ENCODE assay signal across 16 mouse cellular contexts in the genomic region with DNA sequence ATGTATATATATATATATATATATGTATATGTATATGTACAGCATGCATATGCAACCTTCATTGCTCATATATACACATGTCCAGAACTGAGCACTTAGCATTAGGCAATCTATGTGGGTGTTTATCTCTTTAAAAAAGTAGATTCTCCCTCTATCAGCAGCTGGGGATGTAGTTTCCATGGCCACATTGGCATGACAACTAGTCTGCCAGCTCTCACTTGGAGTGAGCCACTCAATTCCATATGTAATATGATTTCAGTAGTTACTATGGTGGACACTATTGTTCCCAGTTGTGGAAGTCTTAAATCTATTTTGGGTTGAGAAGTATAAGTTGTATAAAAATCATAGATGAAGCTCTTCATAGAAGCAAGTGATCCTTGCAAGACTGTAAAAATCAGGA.
"Had no signal": no experiment of that assay in that cellular context is flagged by ENCODE, and none has a peak within 500 bp of the region (broad histone marks: within the 10 kb centered on the region; RNA-seq: fewer than 3 reads in every experiment).

No protein-coding gene starts in this region.

- ATAC-seq: inflammation-experienced regulatory T-cells, adult 6 months; intestine, postnatal 0 days; liver, postnatal 0 days; midbrain, embryonic 16.5 days had no signal

- H3K36me3 ChIP-seq: limb, embryonic 12.5 days; liver, embryonic 13.5 days; lung, embryonic 15.5 days; stomach, embryonic 15.5 days had no signal

- H3K27ac ChIP-seq: limb, embryonic 12.5 days; liver, embryonic 13.5 days; lung, embryonic 15.5 days; macrophage; stomach, embryonic 15.5 days had no signal

- DNase-seq: kidney, adult 8-10 months; liver; liver, embryonic 13.5 days; liver, postnatal 0 days; lung, postnatal 14 days; thymus, adult 2 months; thymus, postnatal 25 days had no signal

- H3K4me2 ChIP-seq: limb, embryonic 12.5 days; liver, embryonic 13.5 days; lung, embryonic 15.5 days; midbrain, embryonic 11.5 days; stomach, embryonic 15.5 days had no signal

- H3K9me3 ChIP-seq: limb, embryonic 12.5 days; liver, embryonic 13.5 days; lung, embryonic 15.5 days; megakaryocyte, embryonic 14.5 days; stomach, embryonic 15.5 days had no signal

- H3K9ac ChIP-seq: limb, embryonic 12.5 days; liver, embryonic 13.5 days; liver, postnatal 0 days; lung, embryonic 15.5 days; stomach, embryonic 15.5 days had no signal

- H3K4me1 ChIP-seq: limb, embryonic 12.5 days; liver, embryonic 13.5 days; lung, embryonic 15.5 days; megakaryocyte, embryonic 14.5 days; stomach, embryonic 15.5 days had no signal

- H3K27me3 ChIP-seq: limb, embryonic 12.5 days; liver, embryonic 13.5 days; lung, embryonic 15.5 days; megakaryocyte, embryonic 14.5 days; stomach, embryonic 15.5 days had no signal

- H3K4me3 ChIP-seq: limb, embryonic 12.5 days; liver, embryonic 13.5 days; lung, embryonic 15.5 days; megakaryocyte, embryonic 14.5 days; stomach, embryonic 15.5 days had no signal
